Mouse (Mus musculus): ENCODE measurements around the gene Pepd. TPM values are rescaled to one million over a fixed set of nuclear protein-coding genes. Genes with fewer than 3 reads are reported as not detected.

The Pepd gene
- polyA plus RNA-seq, 1 experiment from 2014 or later: 51.7 TPM

DNA sequence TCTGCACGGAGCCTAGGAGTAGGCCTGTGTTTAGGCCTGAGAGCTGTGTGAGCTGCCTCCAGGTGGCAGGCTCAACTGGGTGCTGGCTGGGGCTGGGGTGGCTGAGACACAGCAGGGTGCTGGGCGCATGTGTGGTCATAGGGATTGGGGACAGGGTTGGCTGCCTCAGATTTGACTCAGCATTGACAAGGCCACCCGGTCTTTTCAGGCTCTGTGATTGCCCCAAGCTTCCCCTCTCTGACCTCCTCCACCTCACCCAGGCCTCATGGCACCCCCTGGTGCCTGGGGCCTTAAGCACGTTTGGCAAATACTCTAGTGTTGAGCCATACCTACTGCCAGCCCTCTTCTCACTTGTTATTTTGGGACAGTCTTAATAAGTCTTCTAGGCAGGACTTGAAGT, 111.1 kb downstream of the Pepd start:
- H3K27me3 ChIP-seq: no peaks in the 10 kb centered on the region
- no peak overlapping the region for H3K9ac ChIP-seq (replicated peaks)
- no peaks in the 10 kb centered on the region; the same call in 1 of the 2 replicates for H3K4me1 ChIP-seq
- ATAC-seq (replicated peaks): no peak
- no peaks in the 10 kb centered on the region for H3K9me3 ChIP-seq
- 78% methylated on average over 4 of the region's 4 CpGs for WGBS
- no peaks in the 10 kb centered on the region for H3K36me3 ChIP-seq
- H3K27ac ChIP-seq (replicated peaks): no peak overlapping the region
- H3K4me3 ChIP-seq: no peak overlapping the region
- H3K4me2 ChIP-seq (replicated peaks): no peak overlapping the region

DNA sequence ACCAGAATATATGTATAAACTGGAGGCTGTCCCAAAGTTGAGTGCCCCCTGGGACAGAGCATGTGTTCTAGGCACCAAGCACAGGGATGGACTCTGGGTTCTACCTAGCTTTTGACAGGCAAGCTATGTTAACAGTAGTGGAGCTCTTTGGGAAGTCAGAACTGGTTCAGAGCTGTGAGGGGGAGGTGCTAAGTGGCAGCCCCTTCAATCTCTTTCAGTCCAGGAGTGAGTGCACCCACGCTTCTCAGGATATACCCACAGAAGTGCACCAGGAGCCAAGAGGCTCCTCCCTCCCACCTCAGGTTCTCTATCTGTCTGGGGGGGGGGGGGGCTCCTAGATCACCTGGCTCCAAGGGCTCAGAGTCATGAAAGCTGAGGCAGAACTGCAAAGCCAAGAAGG, 112.2 kb downstream of the Pepd start:
- 83% methylated on average over 1 of the region's 1 CpGs for WGBS
- Histone ChIP-seq H3K27me3 (no peaks in the 10 kb centered on the region), H3K27ac (replicated peaks) (no peak overlapping the region), H3K9ac (replicated peaks) (no peak overlapping the region), H3K36me3 (no peaks in the 10 kb centered on the region), H3K4me3 (no peak overlapping the region), H3K4me1 (no peaks in the 10 kb centered on the region; the same call in 1 of the 2 replicates), H3K9me3 (no peaks in the 10 kb centered on the region), H3K4me2 (replicated peaks) (no peak overlapping the region)
- no peak for ATAC-seq (replicated peaks)

DNA sequence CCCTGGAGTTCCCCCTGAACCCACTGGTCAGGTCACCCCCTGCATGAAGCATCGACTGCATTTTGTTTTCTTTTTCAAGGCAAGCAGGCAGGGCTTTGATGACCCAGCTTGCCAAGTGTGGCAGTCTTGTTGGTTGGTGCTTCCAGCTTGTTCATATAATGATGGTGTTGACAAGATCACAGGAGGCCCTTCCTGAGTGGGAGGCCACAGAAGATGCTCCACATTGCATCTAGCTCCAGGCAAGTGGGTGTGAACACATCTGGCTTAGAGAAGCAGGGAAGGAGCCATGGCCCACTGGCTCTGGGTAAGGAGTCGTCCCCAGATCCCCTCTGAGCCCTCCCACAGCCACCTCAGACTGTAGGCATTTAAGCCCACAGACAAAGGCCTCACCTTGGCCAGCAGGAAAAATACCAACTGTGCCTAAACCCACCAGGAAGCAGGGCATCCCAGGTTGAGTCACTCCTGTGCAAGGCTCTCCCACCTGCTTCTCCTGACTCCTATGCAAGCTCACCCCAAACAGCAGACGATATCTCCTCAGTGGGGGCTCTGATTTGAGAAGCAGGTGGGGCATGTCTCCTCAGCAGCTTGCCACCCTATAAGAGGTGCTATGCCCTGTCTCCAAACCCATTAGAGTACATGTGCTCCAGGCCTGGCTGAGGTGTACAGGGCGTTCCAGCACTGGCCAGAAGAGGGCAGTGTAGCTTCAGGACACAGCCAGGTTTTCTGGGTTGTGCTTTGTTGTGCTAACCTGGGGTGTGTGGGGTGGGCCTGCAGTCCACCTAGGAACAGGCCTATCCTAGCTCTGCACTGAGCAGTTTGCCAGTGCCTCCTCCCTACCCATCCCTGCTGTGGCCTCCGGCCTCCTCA, 113.5 kb downstream of the Pepd start:
- Histone ChIP-seq H3K4me2 (replicated peaks) (no peak overlapping the region), H3K36me3 (no peaks in the 10 kb centered on the region)
- 43% methylated on average over 5 of the region's 5 CpGs for WGBS

DNA sequence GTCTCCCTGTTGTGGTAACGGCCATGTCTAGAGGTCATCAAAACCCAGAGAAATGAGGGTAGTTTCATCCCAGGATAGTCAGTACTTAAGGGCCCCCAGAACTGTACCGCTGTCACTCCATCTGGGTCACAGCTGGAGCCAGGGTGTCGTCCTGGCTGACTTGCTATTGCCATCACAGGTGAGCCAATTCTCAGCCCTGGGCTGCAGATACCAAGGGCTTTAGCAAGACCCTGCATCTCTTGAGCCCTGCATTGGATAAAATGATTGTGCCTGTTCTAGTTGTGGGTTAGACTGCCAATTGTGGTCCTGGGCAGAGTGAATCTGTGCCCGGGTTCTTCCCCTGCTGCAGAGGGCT, 114.1 kb downstream of the Pepd start:
- H3K27me3 ChIP-seq: no peaks in the 10 kb centered on the region
- H3K36me3 ChIP-seq: no peaks in the 10 kb centered on the region
- no peak overlapping the region for H3K27ac ChIP-seq (replicated peaks)
- ATAC-seq (replicated peaks): no peak
- no peak overlapping the region for H3K4me3 ChIP-seq
- H3K4me1 ChIP-seq: peaks cover 4% of the 10 kb centered on the region; the same call in 1 of the 2 replicates
- H3K9me3 ChIP-seq: no peaks in the 10 kb centered on the region
- H3K9ac ChIP-seq (replicated peaks): no peak overlapping the region
- WGBS: 80% methylated on average over 4 of the region's 4 CpGs
- no peak overlapping the region for H3K4me2 ChIP-seq (replicated peaks)

More for the DNA sequence above, 113.5 kb downstream of the Pepd start:
- peak; percentile 70 for ATAC-seq (replicated peaks)
- Histone ChIP-seq H3K27me3 (no peaks in the 10 kb centered on the region), H3K4me3 (no peak overlapping the region), H3K9me3 (no peaks in the 10 kb centered on the region), H3K4me1 (peaks cover 3% of the 10 kb centered on the region; the same call in 1 of the 2 replicates), H3K27ac (replicated peaks) (no peak overlapping the region), H3K9ac (replicated peaks) (no peak overlapping the region)

DNA sequence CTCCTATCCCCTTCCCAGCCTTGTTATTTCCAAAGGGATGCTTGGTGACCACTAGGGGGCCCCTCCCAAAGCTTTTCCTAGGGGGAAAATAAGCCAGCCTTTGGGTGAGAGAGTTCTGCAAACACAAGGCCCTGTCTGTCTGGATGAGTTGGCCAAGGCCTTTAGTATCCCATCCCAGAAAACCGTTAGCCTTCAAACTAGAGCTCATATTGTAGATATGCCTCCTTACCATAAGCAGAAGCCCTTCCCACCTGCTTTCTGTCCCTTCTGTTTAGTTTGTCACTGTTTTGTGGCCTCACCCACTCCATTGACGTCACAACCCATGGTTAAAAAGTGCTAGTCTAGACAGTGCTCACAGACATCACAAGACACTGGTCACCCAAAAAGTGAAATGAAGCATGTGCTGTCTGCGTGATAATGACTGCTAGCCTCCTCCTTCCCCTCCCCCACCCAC, 114.7 kb downstream of the Pepd start:
- no peak overlapping the region for H3K4me2 ChIP-seq (replicated peaks)
- no peak overlapping the region for H3K4me3 ChIP-seq
- peaks cover 4% of the 10 kb centered on the region; the same call in 1 of the 2 replicates for H3K4me1 ChIP-seq
- no peaks in the 10 kb centered on the region for H3K36me3 ChIP-seq
- 80% methylated on average over 3 of the region's 3 CpGs for WGBS
- H3K27me3 ChIP-seq: no peaks in the 10 kb centered on the region
- H3K9me3 ChIP-seq: no peaks in the 10 kb centered on the region
- no peak overlapping the region for H3K27ac ChIP-seq (replicated peaks)
- ATAC-seq (replicated peaks): no peak
- H3K9ac ChIP-seq (replicated peaks): no peak overlapping the region

DNA sequence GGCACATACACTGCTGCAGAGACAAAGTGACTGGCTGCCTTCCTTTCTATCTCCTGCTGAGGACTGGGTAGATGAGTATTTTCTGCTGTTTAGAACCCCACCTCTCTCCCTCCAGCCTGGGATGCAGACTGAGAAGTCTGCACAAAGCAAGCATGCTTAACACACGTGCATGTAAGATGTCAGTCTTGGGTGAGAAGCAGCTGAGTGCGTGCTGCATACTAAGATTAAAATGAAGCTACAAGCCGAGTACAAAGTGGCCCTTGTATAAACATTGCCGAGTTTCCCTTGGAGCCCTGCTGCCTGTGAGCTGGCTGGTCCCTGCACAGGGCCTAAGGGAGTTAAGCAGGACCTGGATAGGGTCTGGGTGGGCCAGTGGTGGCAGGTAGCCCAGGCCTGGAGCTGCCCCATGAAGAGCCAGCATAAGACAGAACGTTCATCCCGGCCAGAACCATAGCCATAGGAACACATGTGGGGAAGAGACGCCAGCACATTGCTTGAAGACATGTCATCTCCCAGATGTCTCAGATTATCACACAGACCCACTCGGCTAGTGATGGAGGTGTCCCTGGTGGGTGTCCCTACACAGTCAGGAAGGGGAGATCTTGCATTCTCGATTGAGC, 115.7 kb downstream of the Pepd start:
- Histone ChIP-seq H3K27me3 (no peaks in the 10 kb centered on the region), H3K4me3 (no peak overlapping the region), H3K9me3 (no peaks in the 10 kb centered on the region), H3K27ac (replicated peaks) (no peak overlapping the region), H3K4me2 (replicated peaks) (no peak overlapping the region), H3K9ac (replicated peaks) (no peak overlapping the region), H3K4me1 (peaks cover 4% of the 10 kb centered on the region; the same call in 1 of the 2 replicates), H3K36me3 (no peaks in the 10 kb centered on the region)
- WGBS: 79% methylated on average over 9 of the region's 9 CpGs
- no peak for ATAC-seq (replicated peaks)

DNA sequence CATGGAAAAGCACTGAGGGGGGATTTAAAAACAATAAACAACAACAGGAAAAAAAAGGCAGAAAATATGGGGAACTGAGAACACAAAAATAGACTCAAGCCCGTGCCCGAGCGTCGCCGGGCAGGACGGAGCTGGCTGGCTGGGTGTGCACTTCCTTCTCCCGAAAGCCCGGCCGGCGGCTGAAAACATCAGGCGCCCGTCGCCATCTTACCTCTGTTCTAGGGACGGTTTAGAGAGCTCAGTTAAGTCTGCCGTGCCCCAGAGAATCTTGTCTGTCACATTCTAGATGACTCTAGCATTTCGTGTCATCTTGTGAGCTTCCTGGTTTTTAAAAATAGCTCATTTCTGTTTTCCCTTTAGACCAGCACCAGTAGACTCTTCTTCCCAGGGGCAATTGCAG, 116.4 kb downstream of the Pepd start:
- H3K9ac ChIP-seq (replicated peaks): no peak overlapping the region
- no peaks in the 10 kb centered on the region for H3K36me3 ChIP-seq
- ATAC-seq (replicated peaks): no peak
- no peaks in the 10 kb centered on the region for H3K9me3 ChIP-seq
- no peak overlapping the region for H3K4me3 ChIP-seq
- WGBS: 89% methylated on average over 16 of the region's 16 CpGs
- H3K27ac ChIP-seq (replicated peaks): no peak overlapping the region
- H3K27me3 ChIP-seq: no peaks in the 10 kb centered on the region
- H3K4me1 ChIP-seq: peaks cover 4% of the 10 kb centered on the region; the same call in 1 of the 2 replicates
- H3K4me2 ChIP-seq (replicated peaks): no peak overlapping the region

DNA sequence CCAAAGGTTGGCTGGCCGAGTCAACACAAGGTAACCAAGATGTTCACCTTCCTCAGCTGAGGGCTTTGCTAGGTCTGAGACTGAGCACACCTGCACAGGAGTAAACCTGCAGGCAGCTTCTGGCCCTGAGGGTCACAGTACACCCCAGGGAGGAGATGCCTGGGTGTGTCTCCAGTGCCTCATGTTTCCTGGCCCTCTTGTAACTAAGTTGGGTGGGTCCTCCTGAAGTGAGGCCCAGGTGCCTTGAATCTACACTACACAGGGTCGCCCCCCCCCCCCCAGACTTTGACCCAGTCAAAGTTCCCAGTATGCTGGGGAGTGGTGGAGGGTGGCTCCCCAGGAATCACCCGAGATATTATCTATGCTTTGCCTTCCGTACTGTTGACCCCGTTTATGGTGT, 117.0 kb downstream of the Pepd start:
- H3K4me2 ChIP-seq (replicated peaks): no peak overlapping the region
- no peaks in the 10 kb centered on the region for H3K9me3 ChIP-seq
- H3K4me1 ChIP-seq: peaks cover 4% of the 10 kb centered on the region; the same call in 1 of the 2 replicates
- no peak overlapping the region for H3K27ac ChIP-seq (replicated peaks)
- 95% methylated on average over 5 of the region's 5 CpGs for WGBS
- H3K9ac ChIP-seq (replicated peaks): no peak overlapping the region
- H3K27me3 ChIP-seq: no peaks in the 10 kb centered on the region
- H3K4me3 ChIP-seq: no peak overlapping the region
- no peak for ATAC-seq (replicated peaks)
- no peaks in the 10 kb centered on the region for H3K36me3 ChIP-seq

DNA sequence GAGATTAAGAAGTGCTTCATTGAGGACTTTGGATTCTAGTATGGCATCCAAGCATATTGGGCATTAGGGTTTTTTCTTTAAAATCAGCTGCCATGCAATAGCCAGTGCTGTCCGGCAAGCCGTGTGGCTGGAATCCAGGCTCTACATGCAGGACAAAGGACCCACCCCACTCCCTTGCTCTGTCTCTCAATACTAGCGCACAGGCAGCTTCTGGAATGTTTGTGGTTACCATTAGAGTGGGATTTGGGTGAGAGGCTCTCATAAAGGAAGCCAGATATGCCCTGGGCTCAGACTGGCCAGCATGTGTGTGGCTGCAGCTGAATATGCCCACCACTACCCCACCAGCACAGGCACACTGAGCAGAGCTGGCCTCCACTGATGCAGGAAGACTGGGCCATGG, 117.5 kb downstream of the Pepd start:
- H3K9ac ChIP-seq (replicated peaks): no peak overlapping the region
- no peak overlapping the region for H3K4me2 ChIP-seq (replicated peaks)
- WGBS: 74% methylated on average over 3 of the region's 3 CpGs
- H3K4me1 ChIP-seq: peaks cover 4% of the 10 kb centered on the region; the same call in 1 of the 2 replicates
- H3K27ac ChIP-seq (replicated peaks): no peak overlapping the region
- no peaks in the 10 kb centered on the region for H3K36me3 ChIP-seq
- H3K9me3 ChIP-seq: no peaks in the 10 kb centered on the region
- no peak overlapping the region for H3K4me3 ChIP-seq
- H3K27me3 ChIP-seq: no peaks in the 10 kb centered on the region
- no peak for ATAC-seq (replicated peaks)

DNA sequence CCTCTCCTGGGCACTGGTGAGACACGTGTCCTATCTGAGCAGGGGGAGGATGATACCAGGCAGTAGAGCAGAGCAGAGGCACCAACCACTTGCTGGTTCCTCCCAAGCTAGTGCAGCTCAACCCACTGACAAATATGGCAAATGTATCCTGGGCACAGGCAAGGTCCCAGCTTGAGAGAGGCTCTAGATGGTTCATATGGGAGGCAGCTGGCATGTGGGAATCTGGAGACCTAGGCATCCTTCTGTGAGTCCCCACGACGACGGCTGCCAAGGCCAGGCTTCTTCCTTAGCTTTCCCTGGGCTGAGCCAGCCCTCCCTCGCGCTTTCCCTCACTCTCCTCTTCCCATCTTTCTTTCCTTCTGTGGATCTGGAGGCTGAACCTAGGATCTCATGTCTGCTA, 118.4 kb downstream of the Pepd start:
- WGBS: 75% methylated on average over 6 of the region's 6 CpGs
- Histone ChIP-seq H3K9ac (replicated peaks) (no peak overlapping the region), H3K4me3 (no peak overlapping the region), H3K4me2 (replicated peaks) (no peak overlapping the region), H3K36me3 (no peaks in the 10 kb centered on the region), H3K27ac (replicated peaks) (no peak overlapping the region), H3K4me1 (peaks cover 4% of the 10 kb centered on the region; the same call in 1 of the 2 replicates), H3K27me3 (no peaks in the 10 kb centered on the region), H3K9me3 (no peaks in the 10 kb centered on the region)
- no peak for ATAC-seq (replicated peaks)

DNA sequence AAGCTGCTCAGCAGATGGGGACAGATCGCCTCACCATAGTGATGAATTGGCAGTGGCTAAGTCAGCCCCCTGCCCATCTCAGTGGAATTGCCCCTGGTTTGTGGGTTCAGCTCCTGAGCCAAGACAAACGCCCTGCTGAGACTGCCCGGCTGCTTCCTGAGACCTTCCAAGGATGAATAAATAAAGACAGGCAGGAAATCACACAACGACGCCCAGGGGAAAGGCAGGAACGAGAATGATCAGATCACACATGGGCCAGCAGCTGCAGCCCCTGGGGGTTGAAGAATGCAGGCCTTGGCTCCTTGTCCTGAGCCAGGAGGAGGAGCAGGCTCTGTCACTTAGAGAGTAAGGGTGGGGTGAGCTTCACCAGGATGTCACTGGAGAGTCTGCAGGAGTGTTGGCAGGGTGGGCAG, 123.0 kb downstream of the Pepd start:
- Histone ChIP-seq H3K36me3 (no peaks in the 10 kb centered on the region), H3K4me3 (no peak overlapping the region), H3K9me3 (no peaks in the 10 kb centered on the region), H3K9ac (replicated peaks) (no peak overlapping the region), H3K4me2 (replicated peaks) (no peak overlapping the region), H3K27me3 (no peaks in the 10 kb centered on the region), H3K27ac (replicated peaks) (no peak overlapping the region), H3K4me1 (peaks cover 17% of the 10 kb centered on the region)
- WGBS: 62% methylated on average over 6 of the region's 6 CpGs
- no peak for ATAC-seq (replicated peaks)

DNA sequence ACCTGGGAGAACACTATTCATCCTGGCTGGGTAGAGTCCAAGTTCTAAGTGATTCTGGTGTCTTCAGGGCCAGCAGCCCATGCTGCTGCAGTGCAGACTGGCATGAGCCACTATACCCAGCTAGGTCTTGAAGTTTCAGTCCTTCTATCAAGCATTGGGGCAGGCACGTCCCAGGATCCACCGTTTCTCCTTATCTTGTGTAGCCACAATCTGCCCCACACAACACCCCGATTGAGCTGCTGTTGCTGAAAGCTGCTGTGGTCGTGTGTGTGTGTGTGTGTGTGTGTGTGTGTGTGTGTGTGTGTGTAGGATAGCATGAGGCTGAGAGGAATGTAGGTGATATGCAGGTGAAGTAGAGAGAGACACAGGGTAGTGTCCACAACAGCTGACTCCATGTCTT, 123.4 kb downstream of the Pepd start:
- H3K4me3 ChIP-seq: no peak overlapping the region
- H3K27ac ChIP-seq (replicated peaks): no peak overlapping the region
- no peak overlapping the region for H3K9ac ChIP-seq (replicated peaks)
- peaks cover 14% of the 10 kb centered on the region for H3K4me1 ChIP-seq
- no peaks in the 10 kb centered on the region for H3K27me3 ChIP-seq
- WGBS: 89% methylated on average over 4 of the region's 4 CpGs
- H3K4me2 ChIP-seq (replicated peaks): no peak overlapping the region
- ATAC-seq (replicated peaks): no peak
- no peaks in the 10 kb centered on the region for H3K9me3 ChIP-seq
- no peaks in the 10 kb centered on the region for H3K36me3 ChIP-seq
